Mouse (Mus musculus) forebrain, embryonic 14.5 days (tissue): Measurements from ENCODE around the gene Syvn1. TPM values are rescaled to one million over a fixed set of nuclear protein-coding genes. Genes with fewer than 3 reads are reported as not detected.

ENCODE experiments used
- ATAC-seq: fragments of 200-750 bp; cut with Nextera tagmentation; 2 replicates; pipeline ENCODE4 v1.8.0; 2017; ENCODE audit warnings: mild to moderate bottlenecking, moderate library complexity
- DNase-seq: peaks from one replicate; pipeline ENCODE4 v3.0.0-alpha.2; 2015; ENCODE audit warnings: low spot score
- H3K27ac ChIP-seq: fragments of 300-500 bp; sonication (generic); 2 replicates; pipeline ENCODE4 v1.5.1; 2014; ENCODE audit warnings: low read depth, mild to moderate bottlenecking, control low read depth, low read length, moderate library complexity
- H3K27me3 ChIP-seq: fragments of 300-500 bp; sonication (generic); replicated peaks from 2 replicates; pipeline ENCODE4 v1.6.1; 2014; ENCODE audit warnings: low read length, control low read depth, mixed read lengths; ENCODE audit not compliant: control insufficient read depth, insufficient read depth
- H3K36me3 ChIP-seq: fragments of 300-500 bp; sonication (generic); 2 replicates; pipeline ENCODE4 v1.6.1; 2014; ENCODE audit warnings: low read length, control low read depth; ENCODE audit not compliant: control insufficient read depth, insufficient read depth
- H3K4me1 ChIP-seq: fragments of 300-500 bp; sonication (generic); 2 replicates; pipeline ENCODE4 v1.6.1; 2014; ENCODE audit warnings: antibody characterized with exemption, low read length, control low read depth; ENCODE audit not compliant: control insufficient read depth, insufficient read depth
- H3K4me2 ChIP-seq: fragments of 300-500 bp; sonication (generic); 2 replicates; pipeline ENCODE4 v1.6.1; 2014; ENCODE audit warnings: mild to moderate bottlenecking, control low read depth, low read length
- H3K4me3 ChIP-seq: fragments of 300-500 bp; sonication (generic); 2 replicates; pipeline ENCODE4 v1.5.1; 2014; ENCODE audit warnings: low read depth, low read length, control low read depth
- H3K9ac ChIP-seq: fragments of 300-500 bp; sonication (generic); 2 replicates; pipeline ENCODE4 v1.6.1; 2014; ENCODE audit warnings: mild to moderate bottlenecking, low read length, control low read depth, moderate library complexity
- H3K9me3 ChIP-seq: fragments of 300-500 bp; sonication (generic); replicated peaks from 2 replicates; pipeline ENCODE4 v1.6.1; 2016; ENCODE audit warnings: low read length, control low read depth, mixed read lengths; ENCODE audit not compliant: control insufficient read depth
- WGBS: fragments of 180-500 bp; shearing (Covaris S2); extraction: QIAGEN DNeasy Blood & Tissue Kit; methylation state at CpG from one replicate; pipeline ENCODE4 v1.1.7; 2014; 5-methylcytosine and 5-hydroxymethylcytosine counted together
- polyA plus RNA-seq: library from polyadenylated mRNA; unstranded; fragments of >200 nt; fragmentation: Nextera tagmentation; extraction: Ambion mirVana; gene quantifications from 2 replicates; pipeline ENCODE4 v1.2.1, GENCODE M21; 2014

Syvn1 gene
- polyA plus RNA-seq, 1 experiment from 2014 or later, result 17.6 TPM

DNA sequence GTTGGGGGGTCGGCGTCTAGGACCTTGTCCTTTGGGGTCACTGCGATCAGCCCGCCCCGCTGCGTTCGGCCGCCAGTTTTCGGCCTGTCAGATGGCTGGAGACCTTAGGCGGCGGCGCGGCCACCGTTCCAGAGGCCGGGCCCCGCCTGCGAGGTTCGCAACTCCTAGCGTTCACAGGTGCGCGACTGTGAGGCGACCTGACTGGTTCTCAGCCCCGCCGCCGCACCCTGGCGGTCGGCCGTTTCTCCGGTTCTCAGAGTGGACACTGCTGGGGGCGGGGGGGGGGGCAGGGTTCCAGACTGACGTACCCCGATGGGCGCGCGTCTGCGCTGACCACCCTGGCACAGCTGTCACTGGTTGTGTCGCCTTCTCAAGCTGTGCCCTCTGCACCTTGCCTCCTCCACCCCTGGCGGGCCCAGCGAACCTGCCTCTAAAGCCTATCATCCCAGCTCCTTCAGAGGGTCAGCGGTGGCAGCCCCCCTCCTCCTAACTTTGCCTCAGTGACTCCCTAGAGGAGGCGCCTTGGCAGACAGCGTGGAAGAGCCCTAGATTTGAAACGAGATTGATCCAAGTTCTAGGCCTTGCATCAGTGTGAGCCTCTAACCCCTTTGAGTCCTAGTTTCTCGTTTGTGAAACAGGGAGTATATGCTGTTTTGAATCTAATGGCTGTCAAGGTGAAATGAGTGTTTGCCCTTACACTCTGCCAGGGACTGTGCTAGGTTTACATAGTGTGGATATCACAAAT lies 950 bp downstream of the Syvn1 start:
- Histone ChIP-seq H3K4me2 (peak overlapping the region; percentile 90), H3K4me1 (peaks cover 15% of the 10 kb centered on the region), H3K27me3 (no peaks in the 10 kb centered on the region), H3K9me3 (no peaks in the 10 kb centered on the region), H3K4me3 (peak overlapping the region; percentile 96), H3K9ac (peak overlapping the region; percentile 84), H3K36me3 (peaks cover 43% of the 10 kb centered on the region), H3K27ac (peak overlapping the region; percentile 99)
- ATAC-seq (peak; percentile 16), DNase-seq (no peak)
- 2% methylated on average over 42 of the region's 44 CpGs for WGBS

DNA sequence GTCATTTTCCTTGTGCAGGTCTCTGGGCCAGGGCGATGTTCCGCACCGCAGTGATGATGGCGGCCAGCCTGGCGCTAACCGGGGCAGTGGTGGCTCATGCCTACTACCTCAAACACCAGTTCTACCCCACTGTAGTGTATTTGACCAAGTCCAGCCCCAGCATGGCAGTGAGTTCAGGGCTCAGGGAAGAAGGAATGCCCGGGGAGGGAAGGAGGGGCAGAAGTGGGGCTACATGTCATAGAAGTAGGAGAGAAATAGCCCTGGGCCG lies 1.5 kb downstream of the Syvn1 start:
- WGBS, result 91% methylated on average over 8 of the region's 8 CpGs

DNA sequence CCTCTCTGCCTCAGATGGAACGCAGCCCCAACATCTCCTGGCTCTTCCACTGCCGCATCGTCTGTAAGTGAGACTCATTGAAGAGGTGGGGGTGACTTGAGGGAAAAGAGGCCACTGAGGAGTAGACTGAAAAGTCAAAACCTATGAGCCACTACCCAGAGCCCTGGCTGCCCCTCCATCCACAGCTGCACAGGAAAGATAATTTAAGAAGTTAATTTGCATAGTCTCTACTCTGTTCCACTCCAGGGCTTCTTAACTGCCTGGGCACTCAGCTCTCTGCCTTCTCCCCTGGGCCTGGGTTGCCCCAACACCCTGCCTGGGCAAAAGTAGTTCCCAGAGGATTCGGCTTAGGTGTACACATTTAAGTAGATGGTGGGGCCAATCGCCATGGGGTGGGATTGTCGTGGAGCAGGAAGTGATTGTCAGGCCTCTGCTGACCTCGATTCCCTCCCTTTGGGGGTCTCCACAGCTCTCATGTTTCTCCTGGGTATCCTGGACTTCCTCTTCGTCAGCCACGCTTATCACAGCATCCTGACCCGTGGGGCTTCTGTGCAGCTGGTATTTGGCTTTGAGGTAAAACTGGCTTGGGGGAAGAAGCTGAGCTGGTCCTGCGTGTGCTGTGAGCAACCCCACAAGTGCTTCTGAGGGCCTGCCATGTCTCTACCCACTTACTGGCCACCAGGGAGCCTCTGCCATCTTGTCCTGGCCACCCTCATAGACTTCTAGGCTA lies 2.5 kb downstream of the Syvn1 start:
- Histone ChIP-seq H3K4me2 (no peak overlapping the region), H3K4me3 (no peak overlapping the region), H3K9ac (no peak overlapping the region), H3K27ac (no peak overlapping the region), H3K36me3 (peaks cover 58% of the 10 kb centered on the region), H3K4me1 (peaks cover 15% of the 10 kb centered on the region), H3K27me3 (no peaks in the 10 kb centered on the region), H3K9me3 (no peaks in the 10 kb centered on the region)
- DNase-seq (no peak), ATAC-seq (no peak)
- 95% methylated on average over 11 of the region's 11 CpGs for WGBS

More for the DNA sequence above, 1.5 kb downstream of the Syvn1 start:
- Histone ChIP-seq H3K4me2 (peak overlapping the region; percentile 90), H3K27ac (no peak overlapping the region), H3K9me3 (no peaks in the 10 kb centered on the region), H3K4me1 (peaks cover 15% of the 10 kb centered on the region), H3K9ac (peak overlapping the region; percentile 84), H3K36me3 (peaks cover 48% of the 10 kb centered on the region), H3K27me3 (no peaks in the 10 kb centered on the region), H3K4me3 (peak overlapping the region; percentile 96)
- DNase-seq (no peak), ATAC-seq (no peak)

DNA sequence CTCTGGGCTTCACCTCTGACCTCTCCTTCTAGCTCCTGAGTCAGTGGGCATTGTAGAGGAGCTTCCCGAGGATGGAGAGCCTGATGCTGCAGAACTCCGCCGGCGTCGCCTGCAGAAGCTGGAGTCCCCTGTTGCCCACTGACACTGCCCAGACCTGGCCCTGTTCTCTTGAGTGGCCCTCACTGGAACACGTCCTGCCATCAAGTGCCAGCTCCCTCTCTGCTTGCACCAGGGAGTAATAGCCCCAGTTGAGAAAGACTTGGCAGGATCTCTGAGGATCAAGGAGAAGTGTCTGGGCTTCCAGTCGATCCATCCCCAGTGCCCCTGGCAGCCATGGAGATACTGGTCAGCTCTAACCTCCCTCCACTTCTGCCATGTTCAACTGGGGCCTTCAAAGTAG lies 6.1 kb downstream of the Syvn1 start:
- Histone ChIP-seq H3K4me2 (no peak overlapping the region), H3K27ac (no peak overlapping the region), H3K27me3 (no peaks in the 10 kb centered on the region), H3K36me3 (peaks cover 78% of the 10 kb centered on the region), H3K4me3 (no peak overlapping the region), H3K4me1 (peaks cover 16% of the 10 kb centered on the region), H3K9me3 (no peaks in the 10 kb centered on the region), H3K9ac (no peak overlapping the region)
- no peak for ATAC-seq
- DNase-seq, result no peak
- 86% methylated on average over 7 of the region's 7 CpGs for WGBS

DNA sequence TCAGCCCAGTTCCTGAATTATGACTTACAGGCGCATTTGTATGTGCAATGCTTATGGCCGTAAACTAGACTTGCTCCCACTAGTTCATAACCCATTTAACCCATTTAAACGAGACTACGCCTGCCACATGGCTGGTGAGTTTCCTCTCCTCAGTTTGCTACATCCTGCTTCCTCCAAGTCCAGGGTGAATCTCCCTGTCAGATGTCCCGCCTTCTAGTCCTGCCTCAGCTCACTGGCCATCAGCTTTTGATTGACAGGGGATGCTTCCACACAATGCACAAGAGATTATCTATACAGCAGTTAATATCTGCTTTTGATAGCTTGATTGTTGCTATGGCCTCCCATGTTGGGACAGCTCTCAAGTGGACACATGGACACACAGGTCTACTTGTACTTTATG lies 7.9 kb downstream of the Syvn1 start:
- Histone ChIP-seq H3K27me3 (no peaks in the 10 kb centered on the region), H3K36me3 (peaks cover 70% of the 10 kb centered on the region), H3K27ac (no peak overlapping the region), H3K9ac (no peak overlapping the region), H3K4me3 (no peak overlapping the region), H3K4me1 (peaks cover 14% of the 10 kb centered on the region), H3K4me2 (no peak overlapping the region), H3K9me3 (no peaks in the 10 kb centered on the region)
- WGBS, result 87% methylated on average over 5 of the region's 5 CpGs
- ATAC-seq, result no peak
- DNase-seq, result no peak

DNA sequence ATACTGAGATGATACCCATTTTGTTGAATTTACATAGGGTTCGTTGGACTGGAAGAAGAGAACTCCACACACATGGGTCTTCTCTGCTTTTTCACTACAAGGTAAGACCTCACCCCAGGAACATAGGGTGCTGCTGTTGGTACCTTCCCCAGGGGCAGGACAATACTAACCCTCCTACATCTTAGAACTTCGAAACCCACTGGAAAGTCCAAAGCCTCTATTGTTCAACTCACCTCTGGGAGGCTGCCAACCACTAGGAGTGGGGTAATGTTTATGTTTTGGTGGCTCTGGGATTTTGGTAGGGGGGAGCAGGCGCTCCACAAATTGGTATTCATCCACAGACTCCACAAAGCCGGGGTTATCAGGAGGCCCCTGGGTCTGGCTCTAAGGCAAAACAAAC lies 10.3 kb downstream of the Syvn1 start:
- Histone ChIP-seq H3K4me3 (peak overlapping the region; percentile 59), H3K27me3 (no peaks in the 10 kb centered on the region), H3K4me1 (peaks cover 14% of the 10 kb centered on the region), H3K27ac (no peak overlapping the region), H3K4me2 (peak overlapping the region; percentile 81), H3K9me3 (no peaks in the 10 kb centered on the region), H3K36me3 (peaks cover 56% of the 10 kb centered on the region), H3K9ac (peak overlapping the region; percentile 70)
- ATAC-seq, result no peak
- no peak for DNase-seq
- WGBS, result 40% methylated on average over 4 of the region's 4 CpGs

DNA sequence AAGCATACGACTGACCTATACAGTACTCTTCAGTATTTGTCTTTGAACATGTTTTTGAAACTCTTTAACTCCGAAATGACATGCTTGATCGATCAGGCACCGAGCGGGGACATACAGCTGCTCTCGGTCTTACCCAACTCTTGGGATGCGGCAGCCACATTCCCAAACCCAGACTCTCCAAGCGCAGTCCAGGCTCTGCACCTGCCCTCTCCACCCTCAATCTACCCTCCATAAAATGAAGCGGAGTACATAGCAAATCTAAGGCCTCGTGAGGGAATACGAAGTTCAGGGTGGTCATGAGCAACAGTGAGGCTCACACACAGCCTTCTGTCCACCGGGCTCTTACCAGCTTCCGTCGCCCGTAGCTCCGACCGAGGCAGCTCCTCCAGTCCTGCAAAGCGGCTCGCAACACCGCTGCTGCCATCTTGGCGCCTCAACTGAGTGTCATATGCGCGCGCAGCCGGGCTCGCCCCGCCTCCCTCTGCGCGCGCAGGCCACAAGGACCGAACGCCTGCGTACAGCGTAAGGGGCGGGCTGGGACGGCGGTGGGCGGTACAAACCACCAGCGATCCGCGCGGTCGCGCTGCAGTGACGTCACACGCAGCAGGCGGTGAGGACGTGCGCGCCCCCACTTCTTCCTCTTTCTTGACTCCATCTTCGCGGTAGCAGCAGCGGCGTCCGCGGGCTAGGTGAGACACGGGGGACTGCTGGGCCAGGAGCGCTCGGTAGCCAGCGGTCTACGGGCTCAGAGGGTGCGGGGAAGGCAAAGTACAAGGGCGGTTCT lies 11.1 kb downstream of the Syvn1 start, which contains the start of the genes Mrpl49 and Fau:
TSS of gene Mrpl49 (minus strand) at position 473 of the 784 bp plus-strand sequence.
TSS of gene Fau (plus strand) at position 532 of the 784 bp plus-strand sequence.
- peak within 1 kb of the TSS; percentile 59 for H3K4me3 ChIP-seq
- H3K27ac ChIP-seq, result peak within 1 kb of the TSS; percentile 78
- H3K36me3 ChIP-seq, result peaks cover 48% of the 10 kb centered on the region
- DNase-seq (peak; percentile 99), ATAC-seq (peak; percentile 88)
- H3K27me3 ChIP-seq, result no peaks in the 10 kb centered on the region
- peak within 1 kb of the TSS; percentile 87 for H3K9ac ChIP-seq
- under 1% methylated on average over 55 of the region's 63 CpGs for WGBS
- H3K4me1 ChIP-seq, result peaks cover 22% of the 10 kb centered on the region
- no peaks in the 10 kb centered on the region for H3K9me3 ChIP-seq
- H3K4me2 ChIP-seq, result peak within 1 kb of the TSS; percentile 81

DNA sequence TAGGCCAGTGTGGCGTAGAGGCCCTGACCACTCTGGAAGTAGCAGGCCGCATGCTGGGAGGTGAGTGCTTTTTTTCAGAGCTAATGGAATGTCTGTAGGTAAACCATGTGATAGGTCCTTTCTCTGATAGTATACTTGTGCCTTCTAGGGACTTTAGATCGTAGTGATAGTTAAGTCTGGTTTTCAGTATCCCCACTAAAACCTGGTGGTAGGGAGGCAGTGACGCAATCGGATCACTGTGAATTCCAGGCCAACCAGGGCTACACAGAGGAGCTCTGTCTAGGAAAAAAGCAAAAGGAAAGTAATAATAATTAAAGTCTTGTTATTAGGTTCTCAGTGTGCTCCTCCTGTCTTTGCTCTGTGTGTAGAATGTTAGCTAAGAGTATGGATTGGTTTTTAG lies 12.1 kb downstream of the Syvn1 start:
- Histone ChIP-seq H3K4me2 (peak overlapping the region; percentile 75), H3K27me3 (no peaks in the 10 kb centered on the region), H3K9ac (peak overlapping the region; percentile 87), H3K36me3 (peaks cover 38% of the 10 kb centered on the region), H3K4me3 (peak overlapping the region; percentile 59), H3K27ac (no peak overlapping the region; the same call in 1 of the 2 replicates), H3K4me1 (peaks cover 23% of the 10 kb centered on the region), H3K9me3 (no peaks in the 10 kb centered on the region)
- DNase-seq (no peak), ATAC-seq (no peak)
- 38% methylated on average over 5 of the region's 5 CpGs for WGBS
